Comparison of ENCODE assay signal across 22 mouse cellular contexts in genomic region chr11:44494643-44495323, GRCm38 (mm10). TPM values are rescaled to one million over a fixed set of nuclear protein-coding genes. Genes with fewer than 3 reads are reported as not detected.
DNase-seq lines count a peak whose midpoint lies in the region; ATAC-seq and TF ChIP-seq lines count a peak whose summit lies in the region.
"Had no signal": no experiment of that assay in that cellular context is flagged by ENCODE, and none has a peak within 500 bp of the region (broad histone marks: within the 10 kb centered on the region; RNA-seq: fewer than 3 reads in every experiment).

No protein-coding gene starts in this region.

- H3K4me1 ChIP-seq in liver, embryonic 11.5 days (replicated peaks; ENCODE audit: control insufficient read depth, insufficient read depth, low read length): peaks cover 9% of the 10 kb centered on the region
- 0 out of 2 replicates have a peak, but pooled peaks cover 2% of the 10 kb centered on the region for H3K4me1 ChIP-seq in midbrain, postnatal 0 days (ENCODE audit: insufficient read depth, low read length)
- H3K4me1 ChIP-seq: hindbrain, embryonic 15.5 days; midbrain, embryonic 12.5 days; neural tube, embryonic 15.5 days had no signal

- no peaks in the 10 kb centered on the region for H3K36me3 ChIP-seq in liver, embryonic 11.5 days (ENCODE audit: control insufficient read depth, insufficient read depth, low read length)
- H3K36me3 ChIP-seq in midbrain, postnatal 0 days (ENCODE audit: insufficient read depth, low read length): no peaks in the 10 kb centered on the region
- H3K36me3 ChIP-seq: embryonic facial prominence, embryonic 10.5 days; heart, embryonic 13.5 days; hindbrain, embryonic 15.5 days; midbrain, embryonic 12.5 days; neural tube, embryonic 15.5 days had no signal

- H3K27me3 ChIP-seq in liver, embryonic 11.5 days (replicated peaks; ENCODE audit: control insufficient read depth, insufficient read depth, low read length): no peaks in the 10 kb centered on the region
- no peaks in the 10 kb centered on the region for H3K27me3 ChIP-seq in midbrain, postnatal 0 days (ENCODE audit: insufficient read depth, low read length)
- H3K27me3 ChIP-seq: heart, embryonic 13.5 days; hindbrain, embryonic 15.5 days; midbrain, embryonic 12.5 days; neural tube, embryonic 15.5 days had no signal

- H3K4me3 ChIP-seq in liver, embryonic 11.5 days (ENCODE audit: low read depth, low read length): no peak overlapping the region
- H3K4me3 ChIP-seq in midbrain, postnatal 0 days (ENCODE audit: low read depth, low read length): no peak overlapping the region
- H3K4me3 ChIP-seq: embryonic facial prominence, embryonic 10.5 days; erythroblast, embryonic 14.5 days; heart, embryonic 13.5 days; hindbrain, embryonic 15.5 days; midbrain, embryonic 12.5 days; neural tube, embryonic 15.5 days had no signal

- no peak overlapping the region for H3K4me2 ChIP-seq in liver, embryonic 11.5 days
- no peak overlapping the region for H3K4me2 ChIP-seq in midbrain, postnatal 0 days (ENCODE audit: low read depth, low read length, poor library complexity, severe bottlenecking)
- H3K4me2 ChIP-seq: heart, embryonic 13.5 days; hindbrain, embryonic 15.5 days; midbrain, embryonic 12.5 days; neural tube, embryonic 15.5 days had no signal

- H3K9me3 ChIP-seq in liver, embryonic 11.5 days (ENCODE audit: control insufficient read depth, low read length): no peaks in the 10 kb centered on the region
- no peaks in the 10 kb centered on the region for H3K9me3 ChIP-seq in midbrain, postnatal 0 days (ENCODE audit: low read length)
- H3K9me3 ChIP-seq: embryonic facial prominence, embryonic 10.5 days; heart, embryonic 13.5 days; hindbrain, embryonic 15.5 days; midbrain, embryonic 12.5 days; neural tube, embryonic 15.5 days had no signal

- 70% methylated on average over 5 of the region's 5 CpGs for WGBS in liver, embryonic 11.5 days
- WGBS in midbrain, postnatal 0 days: 85% methylated on average over 5 of the region's 5 CpGs

- peak; percentile 68 for ATAC-seq in CD4-positive, CD25-positive, alpha-beta regulatory T cell, adult 4 months
- peak; percentile 79 for ATAC-seq in liver, embryonic 11.5 days (replicated peaks; ENCODE audit: low FRiP score)
- ATAC-seq in megakaryocyte-erythroid progenitor cell, adult 5-6 weeks (replicated peaks; ENCODE audit: low FRiP score, low TSS enrichment, poor library complexity, severe bottlenecking): peak; percentile 93
- no peak for ATAC-seq in midbrain, postnatal 0 days (ENCODE audit: low FRiP score)
- ATAC-seq: forebrain, embryonic 16.5 days had no signal

- no peak overlapping the region for H3K9ac ChIP-seq in liver, embryonic 11.5 days (ENCODE audit: low read depth, low read length)
- no peak overlapping the region for H3K9ac ChIP-seq in midbrain, postnatal 0 days (replicated peaks; ENCODE audit: low read length, poor library complexity, severe bottlenecking)
- H3K9ac ChIP-seq: heart, embryonic 13.5 days; hindbrain, embryonic 15.5 days; midbrain, embryonic 12.5 days; neural tube, embryonic 15.5 days had no signal

- no peak overlapping the region for H3K27ac ChIP-seq in liver, embryonic 11.5 days (ENCODE audit: low read depth, low read length)
- no peak overlapping the region for H3K27ac ChIP-seq in midbrain, postnatal 0 days (ENCODE audit: low read depth, low read length)
- H3K27ac ChIP-seq: embryonic facial prominence, embryonic 10.5 days; heart, embryonic 13.5 days; hindbrain, embryonic 15.5 days; midbrain, embryonic 12.5 days; neural tube, embryonic 15.5 days had no signal

- no peak for TF ChIP-seq CTCF in midbrain, postnatal 0 days (IDR thresholded peaks at IDR 0.05)

- DNase-seq in CD4-positive helper T cell, adult 2 months (ENCODE audit: low read depth, low spot score): peak; percentile 42
- no peak for DNase-seq in liver, embryonic 11.5 days (ENCODE audit: low spot score)
- no peak for DNase-seq in kidney, adult 18-20 months
- no peak for DNase-seq in midbrain, postnatal 0 days (ENCODE audit: low spot score)
- DNase-seq in layer of hippocampus, postnatal 36 days: no peak
- DNase-seq: adrenal gland, adult 8-10 months; cerebellum, adult 11 months; cerebellum, postnatal 14 days; heart, postnatal 36 days; kidney, adult 11 months; kidney, postnatal 14 days; layer of hippocampus, adult 9-11 months; lung, postnatal 4 days had no signal

RNA-seq across cellular contexts. Expression of gene Rnf145, which starts 24.0 kb away (rescaled TPM):
- 10 to 100 TPM; 54.0 to 64.9 TPM for polyA plus RNA-seq in CD4-positive, CD25-positive, alpha-beta regulatory T cell, adult 4 months (2017; shearing (Covaris generic))
- polyA plus RNA-seq in liver, embryonic 11.5 days (2014; fragmentation: Nextera tagmentation; extraction: Ambion mirVana): 74.4 and 76.3 TPM in 2 replicates
- total RNA-seq in megakaryocyte-erythroid progenitor cell, adult 5-6 weeks (2014; fragmentation: Nextera tagmentation): 55.1 and 77.7 TPM in 2 replicates
- 37.7 and 41.5 TPM in 2 replicates for total RNA-seq in megakaryocyte-erythroid progenitor cell, adult 5-6 weeks (2017)
- 115 and 119 TPM in 2 replicates for total RNA-seq in midbrain, postnatal 0 days (2014; rRNA removed)
- 101 and 104 TPM in 2 replicates for polyA plus RNA-seq in midbrain, postnatal 0 days (2015; fragmentation: Nextera tagmentation; extraction: Ambion mirVana)
- total RNA-seq in layer of hippocampus, postnatal 36 days (2021): 100 to 1,000 TPM in 1 of 2 experiments, 10 to 100 TPM in 1; 98.8 to 105 TPM

RNA-seq across cellular contexts. Expression of gene Ublcp1, which starts 24.5 kb away (rescaled TPM):
- polyA plus RNA-seq in CD4-positive, CD25-positive, alpha-beta regulatory T cell, adult 4 months (2017; shearing (Covaris generic)): 10 to 100 TPM; 44.1 to 58.3 TPM
- 54.1 and 54.6 TPM in 2 replicates for polyA plus RNA-seq in liver, embryonic 11.5 days (2014; fragmentation: Nextera tagmentation; extraction: Ambion mirVana)
- 51.7 and 58.8 TPM in 2 replicates for total RNA-seq in megakaryocyte-erythroid progenitor cell, adult 5-6 weeks (2014; fragmentation: Nextera tagmentation)
- total RNA-seq in megakaryocyte-erythroid progenitor cell, adult 5-6 weeks (2017): 122 and 125 TPM in 2 replicates
- 29.2 and 40.4 TPM in 2 replicates for total RNA-seq in midbrain, postnatal 0 days (2014; rRNA removed)
- polyA plus RNA-seq in midbrain, postnatal 0 days (2015; fragmentation: Nextera tagmentation; extraction: Ambion mirVana): 48.8 and 54.1 TPM in 2 replicates
- 10 to 100 TPM; 45.3 to 51.3 TPM for total RNA-seq in layer of hippocampus, postnatal 36 days (2021)
